Mouse (Mus musculus): ENCODE data around the gene Csmd2. TPM values are rescaled to one million over a fixed set of nuclear protein-coding genes. Genes with fewer than 3 reads are reported as not detected.

The Csmd2 gene
- polyA plus RNA-seq, 1 experiment: not detected

- Histone ChIP-seq H3K4me3 (ENCODE audit: insufficient read depth, low read depth, low read length) (no peak overlapping the region), H3K27ac (replicated peaks; ENCODE audit: low read depth, low read length) (no peak overlapping the region), H3K4me1 (ENCODE audit: control insufficient read depth, insufficient read depth, insufficient read length, low read length) (no peaks in the 10 kb centered on the region)
Observed at GRCm38 (mm10) chr4:128227377-128228316, 240.0 kb downstream of the Csmd2 start.

GRCm38 (mm10) chr4:128233458-128233857 lies 245.8 kb downstream of the Csmd2 start:
- H3K4me3 ChIP-seq (ENCODE audit: insufficient read depth, low read depth, low read length): no peak overlapping the region
- no peak overlapping the region for H3K27ac ChIP-seq (replicated peaks; ENCODE audit: low read depth, low read length)
- H3K4me1 ChIP-seq (ENCODE audit: control insufficient read depth, insufficient read depth, insufficient read length, low read length): no peaks in the 10 kb centered on the region

DNA sequence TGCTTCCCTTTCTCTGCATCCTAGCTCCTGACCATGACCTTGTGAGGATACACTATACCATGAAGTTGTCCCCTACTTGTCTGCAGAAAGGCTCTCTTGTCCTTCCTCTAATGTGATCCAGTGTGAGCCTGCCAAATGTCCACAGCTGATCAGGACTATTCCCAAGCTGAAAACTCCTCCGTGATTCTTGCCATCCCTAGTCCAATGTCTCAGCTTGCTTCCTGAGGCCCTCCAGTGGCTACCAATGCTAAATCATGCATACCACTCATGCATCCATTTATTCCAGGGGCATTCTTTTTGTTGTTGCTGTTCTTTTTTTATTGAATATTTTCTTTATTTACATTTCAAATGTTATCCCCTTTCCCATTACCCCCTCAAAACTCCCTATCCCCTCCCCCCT lies 251.5 kb downstream of the Csmd2 start:
- Histone ChIP-seq H3K4me1 (ENCODE audit: control insufficient read depth, insufficient read depth, insufficient read length, low read length) (no peaks in the 10 kb centered on the region), H3K4me3 (ENCODE audit: insufficient read depth, low read depth, low read length) (no peak overlapping the region), H3K27ac (replicated peaks; ENCODE audit: low read depth, low read length) (no peak overlapping the region)

GRCm38 (mm10) chr4:128241075-128241853 lies 253.6 kb downstream of the Csmd2 start:
- Histone ChIP-seq H3K4me3 (ENCODE audit: insufficient read depth, low read depth, low read length) (no peak overlapping the region), H3K4me1 (ENCODE audit: control insufficient read depth, insufficient read depth, insufficient read length, low read length) (no peaks in the 10 kb centered on the region), H3K27ac (replicated peaks; ENCODE audit: low read depth, low read length) (no peak overlapping the region)

- Histone ChIP-seq H3K4me3 (ENCODE audit: insufficient read depth, low read depth, low read length) (no peak overlapping the region), H3K27ac (replicated peaks; ENCODE audit: low read depth, low read length) (no peak overlapping the region), H3K4me1 (ENCODE audit: control insufficient read depth, insufficient read depth, insufficient read length, low read length) (no peaks in the 10 kb centered on the region)
Observed at GRCm38 (mm10) chr4:128241854-128242356, 254.2 kb downstream of the Csmd2 start.

GRCm38 (mm10) chr4:128245201-128245600 lies 257.5 kb downstream of the Csmd2 start:
- H3K27ac ChIP-seq (replicated peaks; ENCODE audit: low read depth, low read length): no peak overlapping the region
- H3K4me3 ChIP-seq (ENCODE audit: insufficient read depth, low read depth, low read length): no peak overlapping the region
- H3K4me1 ChIP-seq (ENCODE audit: control insufficient read depth, insufficient read depth, insufficient read length, low read length): no peaks in the 10 kb centered on the region

GRCm38 (mm10) chr4:128248676-128249075 lies 261.0 kb downstream of the Csmd2 start:
- no peak overlapping the region for H3K4me3 ChIP-seq (ENCODE audit: insufficient read depth, low read depth, low read length)
- H3K27ac ChIP-seq (replicated peaks; ENCODE audit: low read depth, low read length): no peak overlapping the region
- no peaks in the 10 kb centered on the region for H3K4me1 ChIP-seq (ENCODE audit: control insufficient read depth, insufficient read depth, insufficient read length, low read length)

GRCm38 (mm10) chr4:128259211-128259610 lies 271.6 kb downstream of the Csmd2 start:
- Histone ChIP-seq H3K4me1 (ENCODE audit: control insufficient read depth, insufficient read depth, insufficient read length, low read length) (no peaks in the 10 kb centered on the region), H3K4me3 (ENCODE audit: insufficient read depth, low read depth, low read length) (no peak overlapping the region), H3K27ac (replicated peaks; ENCODE audit: low read depth, low read length) (no peak overlapping the region)

- Histone ChIP-seq H3K4me1 (ENCODE audit: control insufficient read depth, insufficient read depth, insufficient read length, low read length) (no peaks in the 10 kb centered on the region), H3K4me3 (ENCODE audit: insufficient read depth, low read depth, low read length) (no peak within 1 kb of the TSS), H3K27ac (replicated peaks; ENCODE audit: low read depth, low read length) (no peak within 1 kb of the TSS)
Observed at GRCm38 (mm10) chr4:128260907-128261560, 273.4 kb downstream of the Csmd2 start, which contains the start of gene Hmgb4. TSS of gene Hmgb4 (minus strand) at chr4:128260957.

DNA sequence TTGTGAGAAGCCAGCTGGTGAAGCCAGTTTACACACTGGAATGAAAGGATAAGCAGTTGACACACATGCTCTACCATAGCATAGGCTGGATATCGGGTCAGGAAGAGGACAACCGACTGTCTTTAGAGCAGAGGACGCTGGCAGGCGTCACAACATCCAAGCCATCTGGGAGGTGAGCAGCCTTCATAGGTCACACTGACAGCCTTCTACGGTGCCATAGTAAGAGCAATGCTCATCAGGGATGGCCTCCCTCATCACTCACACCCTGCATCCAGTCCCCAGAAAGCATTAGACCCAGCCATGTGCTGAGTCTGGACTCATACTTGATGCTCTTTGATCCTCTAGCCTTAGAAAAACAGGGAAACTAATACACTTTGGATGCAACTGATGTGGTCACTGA lies 276.8 kb downstream of the Csmd2 start:
- no peak overlapping the region for H3K27ac ChIP-seq (replicated peaks; ENCODE audit: low read depth, low read length)
- no peaks in the 10 kb centered on the region for H3K4me1 ChIP-seq (ENCODE audit: control insufficient read depth, insufficient read depth, insufficient read length, low read length)
- H3K4me3 ChIP-seq (ENCODE audit: insufficient read depth, low read depth, low read length): no peak overlapping the region

- H3K4me1 ChIP-seq (ENCODE audit: control insufficient read depth, insufficient read depth, insufficient read length, low read length): no peaks in the 10 kb centered on the region
- no peak overlapping the region for H3K27ac ChIP-seq (replicated peaks; ENCODE audit: low read depth, low read length)
Observed at GRCm38 (mm10) chr4:128265341-128265740, 277.7 kb downstream of the Csmd2 start.

DNA sequence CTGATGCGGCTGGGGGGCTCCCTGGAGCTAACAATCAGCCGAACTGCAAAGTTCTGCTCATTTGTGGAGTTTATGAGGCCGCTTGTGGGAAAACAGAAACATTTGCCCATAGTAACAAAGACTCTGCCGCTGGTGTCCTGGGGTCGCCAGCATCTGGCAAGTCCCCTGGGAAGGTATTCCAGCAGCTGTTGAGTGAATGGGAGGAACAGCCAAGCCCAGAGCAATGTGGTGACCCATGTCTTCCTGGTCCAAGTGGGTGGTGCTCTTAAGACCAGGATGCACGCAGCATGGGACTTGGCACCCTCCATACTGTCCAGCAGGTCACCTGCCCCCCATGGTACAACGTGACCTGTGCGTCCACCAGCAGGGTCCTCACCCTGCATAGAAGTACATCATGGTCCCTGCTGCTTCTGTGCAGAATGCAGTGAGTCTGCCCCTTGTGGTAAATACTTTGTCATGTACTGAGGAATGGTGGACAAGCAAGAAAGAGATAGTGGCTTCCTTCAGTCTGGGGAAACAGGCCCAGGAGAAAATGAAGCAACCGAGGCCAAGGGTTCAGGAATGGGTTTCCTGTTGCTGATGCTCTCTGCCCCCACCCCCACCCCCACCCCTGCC lies 281.7 kb downstream of the Csmd2 start:
- no peaks in the 10 kb centered on the region for H3K4me1 ChIP-seq (ENCODE audit: control insufficient read depth, insufficient read depth, insufficient read length, low read length)
- no peak overlapping the region for H3K4me3 ChIP-seq (ENCODE audit: insufficient read depth, low read depth, low read length)
- H3K27ac ChIP-seq (replicated peaks; ENCODE audit: low read depth, low read length): no peak overlapping the region

More at GRCm38 (mm10) chr4:128265341-128265740, 277.7 kb downstream of the Csmd2 start:
- no peak overlapping the region for H3K4me3 ChIP-seq (ENCODE audit: insufficient read depth, low read depth, low read length)

- Histone ChIP-seq H3K4me3 (ENCODE audit: insufficient read depth, low read depth, low read length) (no peak overlapping the region), H3K27ac (replicated peaks; ENCODE audit: low read depth, low read length) (no peak overlapping the region), H3K4me1 (ENCODE audit: control insufficient read depth, insufficient read depth, insufficient read length, low read length) (no peaks in the 10 kb centered on the region)
Observed at GRCm38 (mm10) chr4:128270177-128270576, 282.5 kb downstream of the Csmd2 start.

DNA sequence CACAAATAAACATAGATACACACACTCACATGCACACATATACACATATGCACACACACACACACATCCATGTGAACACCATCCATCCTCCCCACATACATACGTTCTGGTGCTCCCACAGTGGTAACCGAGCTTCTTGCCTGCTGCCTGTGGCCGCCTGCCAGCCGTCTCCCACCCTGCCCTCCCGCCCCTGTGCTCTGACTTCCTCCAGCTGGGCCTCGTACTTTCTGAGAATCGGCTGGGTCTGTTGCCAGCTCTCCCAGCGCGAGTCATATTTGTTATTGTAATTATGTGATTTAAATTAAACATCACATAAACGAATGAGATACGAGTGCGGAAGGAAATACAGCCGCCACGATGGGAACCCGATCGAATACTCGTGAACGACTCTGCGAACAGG lies 283.3 kb downstream of the Csmd2 start:
- Histone ChIP-seq H3K4me3 (ENCODE audit: insufficient read depth, low read depth, low read length) (no peak overlapping the region), H3K4me1 (ENCODE audit: control insufficient read depth, insufficient read depth, insufficient read length, low read length) (no peaks in the 10 kb centered on the region), H3K27ac (replicated peaks; ENCODE audit: low read depth, low read length) (no peak overlapping the region)
